Mouse (Mus musculus): ENCODE data around the gene Pcp4l1.
A peak's percentile ranks its signal among the peaks of the same experiment; 100 is the strongest.

Pcp4l1 gene

DNA sequence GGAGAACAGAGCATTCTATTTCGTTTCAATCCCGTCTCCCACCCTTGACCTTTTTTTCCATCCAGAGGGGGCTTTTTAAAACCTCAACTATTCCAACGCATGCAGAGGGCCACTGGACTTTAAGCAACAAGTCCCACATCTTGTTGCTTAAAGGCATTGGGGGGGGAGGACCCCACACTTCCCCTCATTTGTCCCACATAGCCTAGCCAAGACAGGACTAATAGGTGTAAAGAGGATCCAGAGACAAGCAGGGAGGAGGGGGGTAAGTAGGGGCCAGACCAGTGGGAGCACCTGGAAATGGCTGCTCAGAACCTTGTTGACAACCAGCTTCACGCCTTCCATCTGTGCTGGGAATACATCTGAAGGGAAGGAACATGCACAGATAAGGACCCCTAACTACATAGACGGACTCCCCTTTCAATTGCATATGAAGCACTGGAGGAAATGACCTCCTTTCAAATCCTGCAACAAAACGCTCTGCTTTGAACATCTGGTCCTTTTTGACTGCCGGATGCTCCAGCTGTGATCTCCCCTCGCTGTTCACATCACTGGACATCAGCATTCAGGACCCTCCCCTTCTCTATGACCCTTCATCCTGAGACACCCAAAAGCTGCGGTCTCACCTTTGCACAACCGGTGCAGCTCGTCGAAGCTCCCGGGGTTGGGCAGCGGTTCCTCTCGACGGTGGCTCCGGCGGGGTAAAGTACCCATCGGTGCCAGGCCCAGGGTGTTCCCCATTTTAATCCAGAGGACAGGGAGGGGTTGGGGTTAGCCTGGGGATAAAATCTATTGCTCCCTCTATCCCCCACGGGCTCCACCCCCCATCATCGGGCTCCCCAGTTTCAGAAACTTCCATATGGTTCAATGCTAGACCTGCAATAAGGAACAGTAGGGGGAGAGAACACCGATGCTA, 25.5 kb upstream of the Pcp4l1 start:
- DNase-seq (ENCODE audit: low read depth, low spot score) = no peak

DNA sequence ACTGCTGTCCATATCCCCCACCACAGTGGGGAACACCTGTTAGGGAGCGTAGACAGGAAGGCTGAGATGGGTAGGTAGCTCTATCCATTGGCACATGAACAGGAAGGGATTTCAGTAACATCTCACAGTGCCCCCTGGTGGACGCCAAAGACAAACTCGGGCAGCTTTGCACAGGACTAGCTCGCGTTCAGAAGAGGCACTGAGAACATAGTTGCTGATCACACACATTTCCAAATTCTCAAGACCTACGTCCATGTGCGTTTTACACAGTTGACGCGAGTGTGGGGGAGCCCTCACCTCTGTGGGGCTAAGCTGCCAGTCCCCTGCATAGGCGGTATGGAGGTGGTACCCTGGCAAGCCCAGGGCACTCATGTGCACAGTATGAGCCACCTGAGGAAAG, 24.8 kb upstream of the Pcp4l1 start:
- DNase-seq (ENCODE audit: low read depth, low spot score) = peak; percentile 79

DNA sequence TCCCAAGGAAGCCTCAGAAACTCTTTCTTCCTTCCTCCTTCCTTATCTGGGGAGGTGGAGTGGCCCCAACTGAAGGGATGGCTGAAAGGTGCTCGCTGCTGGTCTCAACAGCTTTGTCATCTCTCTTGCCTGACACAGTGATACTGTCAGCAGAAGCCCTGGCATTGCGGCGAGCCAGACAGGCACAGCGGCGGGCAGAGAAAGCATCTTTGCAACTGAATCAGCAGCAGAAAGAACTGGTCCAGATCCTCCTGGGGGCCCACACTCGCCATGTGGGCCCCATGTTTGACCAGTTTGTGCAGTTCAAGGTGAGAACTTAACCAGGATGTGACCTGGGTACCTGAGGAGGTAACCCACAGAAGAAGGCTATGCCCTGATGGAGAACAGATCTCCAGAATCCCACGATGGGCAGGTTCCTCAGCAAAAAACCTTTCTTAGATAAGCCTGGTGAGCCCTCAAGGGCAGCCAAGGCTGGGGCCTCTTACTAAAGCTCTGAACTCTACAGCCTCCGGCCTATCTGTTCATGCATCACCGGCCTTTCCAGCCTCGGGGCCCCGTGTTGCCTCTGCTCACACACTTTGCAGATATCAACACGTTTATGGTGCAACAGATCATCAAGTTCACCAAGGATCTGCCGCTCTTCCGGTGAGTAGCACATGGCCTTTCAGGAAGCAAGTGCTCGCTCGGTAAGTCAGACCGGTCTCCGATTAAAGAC, 20.3 kb upstream of the Pcp4l1 start:
- DNase-seq (ENCODE audit: low read depth, low spot score) = no peak

DNA sequence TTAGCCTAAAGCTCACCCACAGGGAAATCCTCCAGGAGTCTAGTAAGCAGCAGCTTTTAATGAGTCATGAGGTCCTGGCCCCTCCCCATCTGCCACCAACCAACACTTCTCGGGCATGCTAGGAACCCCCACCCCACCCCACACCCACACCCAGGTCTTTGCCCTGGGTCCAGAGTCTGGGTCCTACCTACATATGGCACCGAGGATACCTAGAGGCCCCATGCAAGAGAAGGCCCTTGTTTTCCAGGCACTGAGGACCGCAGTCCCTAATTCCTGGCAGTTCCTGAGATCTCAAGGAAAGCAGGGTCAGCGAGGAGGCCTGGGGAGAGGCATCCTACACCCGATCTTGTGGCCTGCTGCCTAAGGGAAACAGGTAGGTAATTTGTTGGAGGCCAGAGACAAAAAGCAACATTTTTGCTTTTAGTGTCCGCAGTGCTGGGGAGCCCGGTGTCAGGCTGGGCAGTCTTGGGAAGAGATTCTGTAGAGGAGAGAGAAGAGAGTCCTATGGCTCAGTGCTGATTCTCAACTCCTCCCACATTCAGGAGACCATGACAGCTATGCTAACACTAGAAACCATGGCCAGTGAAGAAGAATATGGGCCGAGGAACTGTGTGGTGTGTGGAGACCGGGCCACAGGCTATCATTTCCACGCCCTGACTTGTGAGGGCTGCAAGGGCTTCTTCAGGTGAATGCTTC, 17.9 kb upstream of the Pcp4l1 start, which contains the start of gene Nr1i3:
Gene Nr1i3 (plus strand): TSS at position 170 of the 696 bp plus-strand sequence.
- DNase-seq (ENCODE audit: low read depth, low spot score) = no peak

DNA sequence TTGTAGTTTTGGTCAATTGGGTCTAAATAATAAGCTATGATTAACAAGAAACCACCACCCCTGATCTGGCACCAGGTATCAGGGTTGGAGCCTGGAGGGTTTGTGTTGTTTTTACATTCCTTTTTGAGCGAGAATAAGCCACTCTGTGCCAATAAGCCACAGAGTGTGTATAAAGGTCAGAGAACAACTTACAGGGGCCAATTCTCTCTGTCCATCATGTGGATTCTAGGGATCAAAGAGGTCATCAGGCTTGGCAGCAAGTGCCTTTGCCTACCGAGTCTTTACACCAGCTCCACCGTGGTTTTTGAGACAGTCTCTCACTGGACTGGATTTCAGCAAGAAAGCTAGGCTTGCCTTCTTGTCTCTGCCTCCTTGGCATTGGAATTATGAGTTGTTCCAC, 16.8 kb upstream of the Pcp4l1 start:
- no peak for DNase-seq (ENCODE audit: low read depth, low spot score)

DNA sequence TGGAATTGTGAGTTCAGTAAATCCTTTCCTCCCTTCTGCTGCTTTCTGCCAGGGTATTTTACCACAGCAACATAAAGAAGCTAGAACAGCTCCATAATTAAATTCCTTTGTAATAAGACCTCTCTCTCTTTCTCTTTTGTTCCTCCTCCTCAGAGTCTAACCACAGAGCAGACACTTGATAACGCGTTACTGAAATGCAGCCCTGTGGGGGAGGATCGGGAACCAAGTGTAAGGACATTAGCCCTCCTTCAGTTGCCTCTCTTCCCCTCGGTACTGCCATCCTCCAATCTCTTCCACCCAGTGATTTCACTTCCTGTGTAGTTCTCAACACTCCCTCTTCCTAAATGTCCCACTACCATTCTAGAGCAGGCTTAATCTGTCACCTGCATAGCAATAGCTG, 13.3 kb upstream of the Pcp4l1 start:
- DNase-seq (ENCODE audit: low read depth, low spot score) = no peak

DNA sequence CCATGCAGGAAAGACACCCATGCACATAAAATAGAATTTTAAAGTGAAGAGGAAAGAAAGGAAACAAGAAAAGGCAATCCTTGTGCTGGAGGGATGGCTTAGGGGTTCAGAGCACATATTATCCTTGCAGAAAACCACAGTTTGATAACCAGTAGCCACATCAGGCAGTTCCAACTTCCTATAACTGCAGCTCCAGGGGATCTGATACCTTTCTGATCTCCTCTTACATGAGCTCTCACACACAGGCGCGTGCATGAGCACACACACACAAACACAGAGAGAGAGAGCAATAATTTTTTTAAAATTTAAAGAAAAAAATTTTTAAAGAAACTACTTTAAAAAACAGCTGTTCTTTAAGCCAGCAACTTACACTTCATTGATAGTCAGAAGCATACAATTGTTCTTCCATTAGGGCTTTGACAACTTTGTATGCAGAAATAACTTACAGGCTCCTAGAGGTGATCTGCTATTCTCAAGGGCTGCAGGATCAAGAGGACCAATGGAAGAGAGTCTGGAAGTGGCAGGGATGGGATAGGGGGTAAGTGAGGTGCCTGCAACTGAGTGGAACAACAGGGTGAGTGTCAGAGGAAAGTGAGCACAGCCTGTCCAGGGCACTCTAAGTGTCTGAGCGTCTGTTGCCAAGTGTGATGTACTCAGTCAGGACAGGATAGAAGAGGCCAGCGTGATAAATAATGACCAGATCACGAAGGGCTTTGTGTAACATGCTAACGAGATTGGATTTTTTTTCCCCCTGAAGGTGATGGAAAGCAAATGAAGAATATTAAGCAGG, 9.8 kb upstream of the Pcp4l1 start:
- no peak for DNase-seq (ENCODE audit: low read depth, low spot score)

DNA sequence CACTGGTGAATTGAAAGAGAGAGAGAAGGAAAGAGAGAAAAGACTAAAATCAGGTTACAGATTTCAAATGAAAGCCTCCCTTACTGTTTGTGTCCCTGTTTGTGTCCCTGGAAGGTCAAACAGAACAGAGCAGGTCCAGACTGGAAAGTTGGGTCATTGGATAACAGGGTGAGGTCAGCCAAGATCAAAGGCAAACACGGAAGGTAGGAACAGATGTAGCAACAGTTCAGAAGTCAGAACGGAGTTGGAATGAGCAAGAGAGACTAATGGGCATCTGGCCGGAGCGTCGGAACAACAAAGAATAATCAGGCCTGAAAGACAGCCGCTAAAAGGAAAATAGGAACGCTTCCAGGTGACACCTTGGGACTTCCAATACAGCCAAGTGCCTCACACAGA, 8.2 kb upstream of the Pcp4l1 start:
- no peak for DNase-seq (ENCODE audit: low read depth, low spot score)

DNA sequence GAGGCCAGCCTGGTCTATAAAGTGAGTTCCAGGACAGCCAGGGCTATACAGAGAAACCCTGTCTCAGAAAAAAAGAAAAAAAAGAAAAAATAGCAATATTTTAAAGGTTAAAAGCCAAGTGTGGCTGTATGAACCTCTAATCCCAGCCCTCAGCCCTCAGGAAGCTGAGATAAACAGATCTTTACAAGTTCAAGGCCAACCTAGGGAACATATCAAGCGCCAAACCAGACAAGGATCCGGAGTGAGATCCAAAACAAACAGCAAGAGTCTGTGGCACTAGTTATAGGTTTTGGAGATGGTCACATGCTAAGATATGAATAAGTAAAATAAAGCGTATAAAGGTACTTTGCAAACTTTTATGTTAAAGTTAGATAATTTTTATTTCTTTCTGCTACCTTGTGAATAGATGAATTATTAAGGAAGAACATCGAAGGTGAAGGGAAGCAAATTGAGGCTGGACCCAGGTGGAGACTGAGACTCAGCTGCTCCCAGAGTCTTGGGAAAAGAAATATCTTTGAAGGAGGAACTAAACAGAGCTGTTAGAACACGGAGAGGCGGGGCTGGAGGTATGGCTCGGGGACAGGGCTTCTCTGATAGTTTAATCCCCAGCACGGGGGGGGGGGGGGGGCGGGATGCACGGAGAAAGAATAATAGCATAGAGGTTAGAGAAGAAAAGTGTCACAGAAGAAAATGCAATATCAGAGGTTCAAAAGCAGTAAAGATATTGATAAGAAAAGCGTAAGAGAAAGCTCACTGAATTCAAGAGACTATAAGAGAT, 7.6 kb upstream of the Pcp4l1 start:
- no peak for DNase-seq (ENCODE audit: low read depth, low spot score)

DNA sequence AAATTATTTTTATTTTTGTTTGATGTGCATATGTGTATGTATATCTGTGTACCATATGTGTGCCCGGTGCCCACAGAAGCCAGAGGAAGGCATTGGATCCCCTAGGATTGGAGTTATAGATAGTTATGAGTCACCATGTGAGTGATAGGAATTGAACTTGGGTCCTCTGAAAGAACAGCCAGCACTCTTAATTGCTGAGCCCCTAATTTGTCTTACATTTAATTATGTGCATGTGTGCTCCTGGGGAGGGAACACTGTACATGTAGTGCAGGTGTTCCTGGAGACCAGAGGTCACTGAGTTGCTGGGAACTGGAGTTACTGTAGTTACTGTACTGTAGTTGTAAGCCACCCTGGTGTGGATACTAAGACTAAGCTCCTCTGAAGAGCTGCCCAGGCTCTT, 4.7 kb upstream of the Pcp4l1 start:
- no peak for DNase-seq (ENCODE audit: low read depth, low spot score)

DNA sequence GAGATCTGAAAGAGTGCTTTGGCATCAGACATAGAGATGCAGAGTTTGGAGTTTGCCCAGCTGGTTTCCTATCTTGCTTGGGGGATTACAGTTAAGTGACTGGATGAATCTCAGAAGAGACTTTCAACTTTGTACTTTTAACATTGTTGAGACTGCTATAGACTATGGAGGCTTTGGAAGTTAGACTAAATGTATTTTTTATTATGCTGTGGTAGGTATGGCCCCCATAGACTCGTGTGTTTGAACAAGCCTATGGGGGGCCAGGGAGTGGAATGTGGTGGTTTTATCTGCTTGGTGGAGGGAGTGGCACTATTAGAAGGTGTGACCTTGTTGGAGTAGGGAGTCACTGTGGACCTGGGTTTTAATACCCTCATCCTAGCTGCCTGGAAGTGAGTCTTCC, 3.5 kb upstream of the Pcp4l1 start:
- DNase-seq (ENCODE audit: low read depth, low spot score) = no peak

DNA sequence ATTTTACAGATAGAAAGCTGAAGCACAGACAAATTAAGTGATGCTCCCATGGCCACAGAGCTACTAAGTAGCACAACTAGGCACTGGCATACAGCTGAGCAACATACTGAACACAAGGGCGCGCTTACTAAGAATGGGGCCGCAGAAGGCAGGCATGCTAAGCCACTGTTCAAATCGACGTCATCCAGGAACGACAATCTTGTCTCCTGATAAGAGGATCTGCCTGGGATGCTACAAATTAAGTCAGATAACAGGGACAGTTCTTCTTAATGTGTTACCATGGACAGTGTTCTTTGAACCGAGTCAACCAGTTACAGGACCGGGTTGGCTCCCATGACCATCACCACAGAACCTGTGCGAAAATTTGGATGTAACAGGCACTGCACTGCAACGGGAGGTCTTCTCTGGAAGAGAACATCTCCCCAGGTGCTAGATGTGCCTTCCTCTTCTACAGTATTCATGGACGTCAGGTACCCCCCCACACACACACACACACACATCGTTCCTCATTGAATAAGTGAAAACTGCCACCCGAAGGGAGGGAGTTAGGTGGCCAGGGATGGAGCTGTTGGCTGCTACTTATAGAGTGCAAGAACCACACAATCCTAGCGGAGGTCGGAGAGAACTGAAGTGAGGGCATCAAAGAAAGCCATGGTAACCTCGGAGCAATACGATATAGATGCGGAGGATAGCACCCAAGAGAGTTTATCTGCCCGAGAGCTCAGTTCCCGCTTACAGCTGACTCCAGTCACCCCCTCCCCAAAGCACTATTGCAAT, 834 bp downstream of the Pcp4l1 start:
- no peak for DNase-seq (ENCODE audit: low read depth, low spot score)

DNA sequence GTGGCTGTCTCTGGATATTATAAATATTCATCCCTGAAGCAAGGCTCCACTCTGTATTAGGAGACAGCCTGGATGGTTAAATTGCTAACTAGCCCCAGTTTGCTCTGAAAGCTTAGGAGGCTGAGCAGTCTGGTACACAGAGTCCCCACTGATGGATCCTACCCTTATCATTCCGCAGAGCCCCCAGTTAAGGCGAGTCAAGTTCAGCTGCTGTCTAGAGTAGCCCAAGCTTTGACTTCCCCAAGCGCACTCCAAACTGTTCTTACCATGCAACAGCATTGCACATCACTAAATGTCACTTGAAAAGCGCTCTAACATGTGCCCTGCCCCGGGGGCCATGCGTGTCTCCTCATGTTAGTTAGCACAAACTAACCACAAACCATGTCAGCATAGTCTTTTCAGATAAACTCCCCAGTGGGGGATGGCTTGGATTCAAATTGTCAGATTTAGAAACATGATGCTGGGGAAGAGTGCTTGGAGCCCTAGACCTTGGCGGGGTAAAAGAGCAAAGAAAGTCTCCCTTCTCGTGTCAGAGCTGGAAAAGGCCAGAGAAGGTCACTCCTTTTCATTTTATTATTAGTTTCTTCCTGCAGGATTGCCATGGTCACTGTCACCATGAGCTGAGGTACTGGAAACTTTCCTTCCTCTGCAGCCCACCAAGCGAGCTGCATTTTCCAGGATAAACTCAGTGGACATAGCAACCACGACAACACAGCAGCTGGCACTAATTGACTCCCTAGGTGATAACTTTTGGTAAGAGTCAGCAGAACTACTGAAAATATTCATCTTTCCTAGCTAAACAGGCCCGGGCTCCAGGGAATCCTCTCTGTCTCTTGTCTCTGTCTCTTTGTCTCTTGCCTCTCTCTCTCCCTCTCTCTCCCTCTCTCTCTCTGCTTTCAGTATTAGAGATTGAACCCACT, 1.9 kb downstream of the Pcp4l1 start:
- DNase-seq (ENCODE audit: low read depth, low spot score) = no peak

DNA sequence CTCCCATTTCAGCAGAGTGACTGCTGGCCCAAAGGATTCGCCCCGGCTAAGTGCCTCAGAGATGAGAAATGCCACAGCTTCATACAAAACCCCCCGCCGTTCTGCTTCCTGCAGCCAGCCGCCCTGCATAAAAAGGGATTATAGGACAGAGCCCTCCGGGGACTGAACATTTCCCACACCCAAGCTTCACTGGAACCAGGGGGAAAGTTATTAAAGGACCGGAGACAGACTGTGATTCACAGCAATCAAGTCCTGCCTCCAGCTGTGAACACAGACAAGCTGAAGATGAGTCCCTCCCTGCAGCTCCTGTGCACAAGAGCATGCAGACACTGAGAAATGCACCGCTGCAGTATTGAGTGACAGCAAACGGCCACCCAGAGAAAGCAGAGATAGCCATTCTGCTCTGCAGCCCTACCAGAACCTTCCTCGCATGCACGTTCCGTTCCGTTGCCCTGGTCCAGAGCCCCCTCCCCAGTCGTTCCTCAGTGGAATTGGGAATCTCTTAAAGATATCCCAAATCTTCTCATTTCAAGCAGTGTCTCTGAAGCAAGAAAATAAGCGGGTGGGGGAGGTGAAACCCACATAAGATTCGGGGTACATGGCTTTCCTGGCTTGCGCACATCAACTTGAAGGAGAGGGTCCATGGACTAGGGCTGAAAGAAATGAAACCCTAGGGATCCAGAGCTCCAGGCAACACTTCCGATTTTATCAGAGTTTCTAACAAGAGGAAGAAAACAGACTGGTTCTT, 2.8 kb downstream of the Pcp4l1 start:
- DNase-seq (ENCODE audit: low read depth, low spot score) = no peak

DNA sequence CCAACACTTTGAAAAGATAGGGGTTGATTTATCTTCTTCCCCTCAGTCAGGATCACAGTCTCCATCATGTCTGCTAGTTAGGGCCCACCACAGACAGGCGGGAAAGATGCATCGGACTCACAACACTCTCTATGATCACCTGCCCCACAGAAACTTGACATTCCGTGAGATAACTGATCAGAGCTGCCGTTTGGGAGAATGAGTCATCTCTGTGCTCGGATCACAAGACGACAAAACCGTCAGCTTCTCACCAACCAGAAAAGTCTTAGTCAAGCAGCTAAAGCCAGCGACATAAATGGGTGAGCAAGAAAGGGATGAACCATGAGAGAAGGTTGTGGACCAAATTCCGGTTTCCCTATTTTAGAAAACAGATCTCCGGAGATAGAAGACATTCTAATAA, 3.8 kb downstream of the Pcp4l1 start:
- DNase-seq (ENCODE audit: low read depth, low spot score) = no peak

DNA sequence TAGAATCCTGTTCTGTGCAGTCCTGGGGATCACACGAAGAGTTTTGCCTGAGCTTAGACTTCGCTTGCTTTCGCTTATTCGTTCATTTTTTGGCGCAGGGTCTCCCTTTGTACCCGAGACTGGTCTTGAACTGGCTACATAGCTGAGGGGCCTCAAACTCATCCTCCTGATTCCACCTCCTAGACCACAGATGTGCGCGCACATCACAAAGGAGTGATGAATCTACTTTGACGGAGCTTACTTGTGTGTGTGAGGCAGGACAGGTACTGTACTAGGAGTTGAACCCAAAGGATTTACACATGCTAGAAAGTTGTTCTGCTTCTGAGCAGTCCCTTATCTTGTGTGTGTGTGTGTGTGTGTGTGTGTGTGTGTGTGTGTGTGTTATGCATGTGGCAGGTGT, 5.2 kb downstream of the Pcp4l1 start:
- DNase-seq (ENCODE audit: low read depth, low spot score) = no peak

DNA sequence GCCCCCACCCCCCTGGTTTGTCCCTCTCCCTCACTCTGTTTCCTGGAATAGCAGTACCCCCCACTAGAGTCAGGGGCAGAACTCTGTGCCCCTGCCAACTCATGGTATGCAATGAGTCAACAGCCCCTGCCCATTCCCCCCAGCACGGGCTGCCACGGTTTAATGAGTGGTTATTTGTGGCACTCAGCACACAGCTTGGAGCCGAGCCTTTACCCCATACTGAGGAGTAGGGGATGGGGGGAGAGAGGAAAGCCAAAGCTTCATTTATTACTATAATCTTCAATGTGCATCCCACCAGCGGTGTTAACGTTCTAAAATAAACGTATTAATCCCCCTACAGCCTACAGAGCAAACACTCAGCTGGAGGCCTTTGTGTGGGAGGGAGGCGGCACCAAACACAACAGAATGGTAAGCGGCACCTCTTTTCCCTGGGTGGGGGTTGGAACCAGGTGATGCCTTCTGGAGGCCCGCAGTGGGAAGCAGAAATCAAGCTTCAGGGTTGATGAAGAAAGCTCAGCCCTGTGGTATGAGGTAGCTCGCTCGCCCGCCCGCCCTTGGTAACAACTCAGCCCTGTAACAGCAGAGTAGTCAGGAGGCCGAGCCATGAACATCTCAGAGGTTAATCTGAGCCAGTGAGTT, 6.5 kb downstream of the Pcp4l1 start:
- no peak for DNase-seq (ENCODE audit: low read depth, low spot score)

DNA sequence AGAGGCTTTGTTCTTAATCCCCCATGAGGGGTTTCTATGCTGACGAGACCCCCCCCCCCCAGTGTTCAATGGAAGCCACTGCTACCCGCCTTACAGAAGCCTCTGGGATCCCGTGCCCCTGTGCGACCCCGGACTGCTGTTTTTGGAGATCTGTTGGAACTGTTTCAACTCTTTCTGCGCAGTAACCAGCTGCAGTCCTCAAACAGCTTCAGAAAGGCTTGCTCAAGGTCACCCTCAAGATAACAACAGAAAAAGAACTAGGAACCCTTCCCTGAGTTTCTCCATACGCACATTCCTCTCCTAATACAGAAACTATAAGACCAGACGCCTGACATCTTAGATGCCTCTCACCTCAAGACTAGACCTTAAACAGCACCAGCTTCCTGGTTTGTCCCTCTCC, 7.0 kb downstream of the Pcp4l1 start:
- DNase-seq (ENCODE audit: low read depth, low spot score) = no peak

Measured in telencephalon, adult 2 months (tissue).